Mouse (Mus musculus): ENCODE measurements at regions not wholly inside any gene's neighbourhood (a gene's known extent, or its start where the extent isn't known, plus 50 kb on each side); places are given as distances from the start of the nearest gene placed in this dataset.
A peak's percentile ranks its signal among the peaks of the same experiment; 100 is the strongest.
"Not testable (repeated sequence)": the region's sequence is repeated elsewhere in the genome, so short reads cannot be mapped to it uniquely, and the experiment has no call there.

GRCm38 (mm10) chr15:8831720-8832620 is 121.4 kb upstream of the Slc1a3 start:
- Histone ChIP-seq H3K27me3 (ENCODE audit: control insufficient read depth, insufficient read depth, low read length) (no peaks in the 10 kb centered on the region), H3K4me3 (replicated peaks; ENCODE audit: low read length) (no peak overlapping the region), H3K27ac (replicated peaks; ENCODE audit: low read depth, low read length) (no peak overlapping the region), H3K4me1 (ENCODE audit: control insufficient read depth, insufficient read depth, low read length) (0 out of 2 replicates have a peak, but pooled peaks cover 7% of the 10 kb centered on the region), H3K4me2 (replicated peaks; ENCODE audit: low read depth, low read length, severe bottlenecking) (no peak overlapping the region), H3K9ac (ENCODE audit: low read depth, low read length, severe bottlenecking) (no peak overlapping the region), H3K9me3 (ENCODE audit: control insufficient read depth, low read length) (no peaks in the 10 kb centered on the region), H3K36me3 (ENCODE audit: control insufficient read depth, insufficient read depth, low read length) (no peaks in the 10 kb centered on the region)
- DNase-seq (ENCODE audit: low spot score): no peak
- TF ChIP-seq POLR2A (IDR thresholded peaks at IDR 0.05; ENCODE audit: borderline replicate concordance, extremely low read depth, insufficient read depth, insufficient read length): no peak
- whole genome bisulfite sequencing: 36% methylated on average over 13 of the region's 13 CpGs
- ATAC-seq (ENCODE audit: low FRiP score, low read depth): no peak

DNA sequence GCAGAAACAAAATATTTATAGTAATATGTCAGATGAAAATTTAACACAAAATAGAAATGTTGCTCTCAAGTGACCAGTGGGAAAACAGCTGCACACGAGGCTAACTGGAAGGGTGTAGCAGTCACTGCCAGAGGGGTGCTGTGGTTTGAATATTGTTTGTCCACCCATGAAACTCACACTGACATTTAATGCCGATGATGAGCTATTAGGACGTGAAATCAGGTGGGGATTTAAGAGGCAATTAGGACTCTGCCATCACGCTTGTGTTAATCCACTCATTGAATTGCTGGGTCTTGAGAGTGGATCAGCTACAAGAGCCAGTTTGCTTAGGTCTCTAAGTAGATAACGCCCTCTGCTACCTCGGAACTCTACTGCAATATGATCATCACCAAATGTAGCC is 114.3 kb upstream of the Slc1a3 start:
- 75% methylated on average over 6 of the region's 6 CpGs for WGBS
- Histone ChIP-seq H3K36me3 (ENCODE audit: control insufficient read depth, insufficient read depth, low read length) (no peaks in the 10 kb centered on the region), H3K4me3 (replicated peaks; ENCODE audit: low read length) (no peak overlapping the region), H3K27me3 (ENCODE audit: control insufficient read depth, insufficient read depth, low read length) (no peaks in the 10 kb centered on the region), H3K9ac (ENCODE audit: low read depth, low read length, severe bottlenecking) (no peak overlapping the region), H3K27ac (replicated peaks; ENCODE audit: low read depth, low read length) (no peak overlapping the region), H3K9me3 (ENCODE audit: control insufficient read depth, low read length) (no peaks in the 10 kb centered on the region; the same call in 1 of the 2 replicates), H3K4me2 (replicated peaks; ENCODE audit: low read depth, low read length, severe bottlenecking) (no peak overlapping the region), H3K4me1 (ENCODE audit: control insufficient read depth, insufficient read depth, low read length) (no peaks in the 10 kb centered on the region)
- TF ChIP-seq POLR2A (IDR thresholded peaks at IDR 0.05; ENCODE audit: borderline replicate concordance, extremely low read depth, insufficient read depth, insufficient read length): no peak
- ATAC-seq (ENCODE audit: low FRiP score, low read depth) (no peak), DNase-seq (ENCODE audit: low spot score) (no peak)

DNA sequence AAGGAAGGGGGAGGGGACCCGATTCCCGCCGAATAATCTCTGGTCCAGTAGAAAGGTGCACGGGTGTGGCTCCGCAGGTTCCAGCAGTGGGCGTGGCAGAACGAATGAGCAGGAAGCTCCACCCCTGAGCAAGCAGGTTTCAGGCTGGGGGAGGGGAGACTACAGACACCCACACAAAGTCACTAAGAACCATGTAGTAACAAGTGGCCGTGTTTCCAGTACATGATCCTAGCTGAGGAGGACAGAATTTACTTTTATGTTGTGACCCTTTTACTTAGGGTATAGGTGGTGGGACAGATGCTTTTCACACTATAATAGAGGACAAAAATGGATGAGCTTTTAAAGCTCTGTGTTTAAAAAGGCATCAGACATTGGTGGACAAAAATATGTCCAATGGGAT is 112.2 kb upstream of the Slc1a3 start:
- not testable (repeated sequence) for H3K27ac ChIP-seq (replicated peaks; ENCODE audit: low read depth, low read length); H3K9ac ChIP-seq (ENCODE audit: low read depth, low read length, severe bottlenecking); H3K4me1 ChIP-seq (ENCODE audit: control insufficient read depth, insufficient read depth, low read length); H3K4me2 ChIP-seq (replicated peaks; ENCODE audit: low read depth, low read length, severe bottlenecking); ATAC-seq (ENCODE audit: low FRiP score, low read depth); H3K4me3 ChIP-seq (replicated peaks; ENCODE audit: low read length); H3K27me3 ChIP-seq (ENCODE audit: control insufficient read depth, insufficient read depth, low read length); DNase-seq (ENCODE audit: low spot score); H3K9me3 ChIP-seq (ENCODE audit: control insufficient read depth, low read length); H3K36me3 ChIP-seq (ENCODE audit: control insufficient read depth, insufficient read depth, low read length)
- whole genome bisulfite sequencing: 96% methylated on average over 1 of the region's 8 CpGs

- ATAC-seq (ENCODE audit: low FRiP score, low read depth) (no peak), DNase-seq (ENCODE audit: low spot score) (no peak)
- no peak for TF ChIP-seq POLR2A (IDR thresholded peaks at IDR 0.05; ENCODE audit: borderline replicate concordance, extremely low read depth, insufficient read depth, insufficient read length)
- peaks cover 7% of the 10 kb centered on the region; the same call in 1 of the 2 replicates for H3K4me1 ChIP-seq (ENCODE audit: control insufficient read depth, insufficient read depth, low read length)
- H3K36me3 ChIP-seq (ENCODE audit: control insufficient read depth, insufficient read depth, low read length): no peaks in the 10 kb centered on the region
- no peak overlapping the region for H3K4me3 ChIP-seq (replicated peaks; ENCODE audit: low read length)
- no peak overlapping the region for H3K4me2 ChIP-seq (replicated peaks; ENCODE audit: low read depth, low read length, severe bottlenecking)
- no peak overlapping the region for H3K27ac ChIP-seq (replicated peaks; ENCODE audit: low read depth, low read length)
- 81% methylated on average over 8 of the region's 8 CpGs for WGBS
- no peaks in the 10 kb centered on the region for H3K9me3 ChIP-seq (ENCODE audit: control insufficient read depth, low read length)
- no peaks in the 10 kb centered on the region for H3K27me3 ChIP-seq (ENCODE audit: control insufficient read depth, insufficient read depth, low read length)
- H3K9ac ChIP-seq (ENCODE audit: low read depth, low read length, severe bottlenecking): no peak overlapping the region
These were observed 107.0 kb upstream of the Slc1a3 start for GRCm38 (mm10) chr15:8817542-8817941.

DNA sequence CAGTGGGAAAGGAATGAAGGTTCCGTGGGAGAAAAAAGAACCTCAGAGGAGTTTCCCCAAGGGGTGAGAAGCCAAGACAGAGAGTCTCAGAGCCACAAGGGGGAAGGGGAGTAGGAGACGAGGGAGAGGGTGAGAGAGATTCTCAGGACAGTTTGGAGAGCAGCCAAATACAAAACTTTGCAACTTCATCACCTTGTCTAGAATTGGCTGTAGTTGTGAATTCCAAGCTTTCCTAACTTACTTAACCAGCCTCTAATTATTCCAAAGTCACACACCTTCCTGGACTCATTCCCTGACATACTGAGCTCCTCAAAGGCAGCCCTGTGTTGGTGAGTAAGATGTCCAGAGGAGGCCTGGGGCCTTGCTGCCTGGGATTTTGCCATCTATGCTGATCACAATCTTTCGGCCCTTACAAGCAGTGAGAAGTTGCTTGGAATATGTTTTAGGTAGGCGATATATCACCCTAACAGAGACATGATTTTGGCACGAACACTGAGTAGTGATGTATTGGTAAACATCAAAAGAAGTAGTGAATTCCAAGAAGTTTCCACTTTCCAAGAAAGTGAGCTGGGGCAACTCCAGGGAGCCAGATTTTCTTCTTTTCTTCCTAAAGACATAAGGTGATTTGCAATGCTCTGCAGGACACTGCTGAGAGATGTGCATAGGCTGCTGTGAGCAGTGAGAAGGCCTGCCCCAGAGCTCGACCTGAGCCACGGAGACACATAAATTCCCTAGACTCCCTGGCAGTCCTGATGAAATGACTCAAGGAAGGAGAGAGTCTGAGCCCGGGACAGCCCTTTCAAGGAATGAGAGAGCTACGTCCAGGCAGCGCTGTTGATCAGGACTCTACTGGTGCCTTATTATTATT is 106.2 kb upstream of the Slc1a3 start:
- ATAC-seq (ENCODE audit: low FRiP score, low read depth) (no peak), DNase-seq (ENCODE audit: low spot score) (peak; percentile 37)
- Histone ChIP-seq H3K27me3 (ENCODE audit: control insufficient read depth, insufficient read depth, low read length) (no peaks in the 10 kb centered on the region), H3K9me3 (ENCODE audit: control insufficient read depth, low read length) (no peaks in the 10 kb centered on the region), H3K4me2 (replicated peaks; ENCODE audit: low read depth, low read length, severe bottlenecking) (no peak overlapping the region), H3K4me1 (ENCODE audit: control insufficient read depth, insufficient read depth, low read length) (peaks cover 7% of the 10 kb centered on the region; the same call in 1 of the 2 replicates), H3K36me3 (ENCODE audit: control insufficient read depth, insufficient read depth, low read length) (no peaks in the 10 kb centered on the region), H3K9ac (ENCODE audit: low read depth, low read length, severe bottlenecking) (no peak overlapping the region), H3K4me3 (replicated peaks; ENCODE audit: low read length) (no peak overlapping the region), H3K27ac (replicated peaks; ENCODE audit: low read depth, low read length) (no peak overlapping the region)
- no peak for TF ChIP-seq POLR2A (IDR thresholded peaks at IDR 0.05; ENCODE audit: borderline replicate concordance, extremely low read depth, insufficient read depth, insufficient read length)
- whole genome bisulfite sequencing: 58% methylated on average over 10 of the region's 10 CpGs
